Mouse (Mus musculus): ENCODE measurements around the gene Vipr2.

DNA sequence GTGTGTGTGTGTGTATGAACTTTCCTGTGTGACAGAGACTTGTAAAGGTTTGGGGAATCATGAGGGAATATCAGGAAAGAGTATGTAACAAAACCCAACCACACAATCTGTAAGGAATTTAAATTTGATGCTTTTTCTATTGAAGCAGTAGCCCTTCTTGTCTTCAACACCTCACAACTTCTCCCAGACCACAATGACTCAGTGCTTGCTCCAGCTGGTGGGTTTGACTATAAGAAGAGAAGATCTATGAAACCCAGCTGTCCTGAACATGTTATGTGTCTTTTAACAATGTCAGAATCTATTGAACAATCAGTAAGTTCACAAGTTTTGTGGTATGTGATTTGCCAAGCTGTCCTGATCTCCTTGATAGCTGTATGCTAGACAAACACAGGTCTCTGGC, 87.8 kb downstream of the Vipr2 start:
- TF ChIP-seq FLI1 (IDR thresholded peaks at IDR 0.05; ENCODE audit: low read length) (no peak), GATA1 (IDR thresholded peaks at IDR 0.05; ENCODE audit: borderline replicate concordance, low read length) (no peak)

All from megakaryocyte, embryonic 14.5 days (primary cell).